Mouse (Mus musculus): Measurements from ENCODE around the gene Dlx2.

Gene Dlx2

DNA sequence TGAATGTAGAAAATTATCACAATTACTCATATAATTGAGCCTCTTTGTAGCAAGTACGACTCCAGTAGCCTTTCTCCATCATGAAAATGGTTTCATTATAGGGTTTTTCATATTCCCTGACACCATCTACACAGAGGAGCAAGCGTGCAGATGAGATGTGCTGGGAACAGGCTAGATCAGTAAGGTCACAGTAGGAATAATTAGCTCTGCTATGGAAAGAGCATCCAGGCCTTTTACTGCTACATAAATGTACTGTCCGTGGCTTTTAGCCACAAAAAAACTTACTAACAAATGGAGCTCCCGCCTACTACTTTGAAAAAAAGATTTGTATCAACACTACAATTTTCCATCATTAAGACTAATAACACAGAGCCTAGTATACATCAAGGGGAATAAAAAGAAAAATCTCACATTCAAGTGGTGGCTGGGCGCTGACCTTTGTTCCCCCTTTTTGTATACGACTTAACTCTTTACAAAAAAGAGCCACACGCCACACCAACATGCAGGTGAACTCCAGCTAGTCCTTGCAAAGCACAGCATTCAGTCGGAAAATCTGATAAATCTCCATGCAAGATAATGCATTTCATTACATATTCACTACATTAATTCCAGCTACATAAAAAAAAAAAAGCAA lies 29.0 kb downstream of the Dlx2 start:
- no peak for ATAC-seq (ENCODE audit: insufficient number of reproducible peaks, low FRiP score, low TSS enrichment)

DNA sequence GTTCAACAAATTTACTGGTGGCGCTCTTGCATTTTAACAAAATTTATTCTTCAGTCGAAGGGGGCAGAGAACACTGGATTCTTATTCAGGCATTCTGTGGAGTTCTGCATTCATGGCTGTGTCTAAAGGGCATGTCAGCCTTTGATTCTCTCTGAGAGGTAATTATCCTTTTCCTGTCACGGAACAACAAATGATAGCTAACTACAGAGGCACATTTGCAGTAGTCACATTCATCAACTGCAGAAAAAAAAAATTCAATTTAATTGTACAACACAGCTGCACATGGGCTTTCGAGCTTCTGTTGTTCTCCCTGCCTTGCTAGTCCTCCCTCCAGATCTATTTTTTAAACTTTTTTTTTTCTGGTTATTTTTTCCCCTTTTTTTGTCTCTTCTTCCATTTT lies 29.6 kb downstream of the Dlx2 start:
- ATAC-seq (ENCODE audit: insufficient number of reproducible peaks, low FRiP score, low TSS enrichment) = no peak

DNA sequence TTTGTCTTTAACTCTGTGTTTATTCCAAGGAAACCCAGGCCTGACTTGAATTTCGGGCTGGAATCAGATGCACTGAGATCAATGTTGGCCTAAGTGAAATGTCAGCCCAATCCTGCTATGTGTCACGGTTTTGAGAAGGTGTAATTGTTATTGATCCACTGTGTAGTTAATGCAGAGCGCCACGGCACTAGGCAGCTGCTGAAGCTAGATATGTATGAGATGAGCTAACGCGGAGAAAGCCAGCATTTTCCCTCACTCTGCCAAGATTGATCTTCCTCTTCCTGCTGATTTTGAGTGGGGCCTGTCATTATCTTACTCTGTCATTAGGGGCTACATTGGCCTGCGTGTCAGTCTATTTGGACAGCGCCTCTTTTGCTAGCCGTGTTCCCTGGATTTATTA lies 34.2 kb downstream of the Dlx2 start:
- no peak for ATAC-seq (ENCODE audit: insufficient number of reproducible peaks, low FRiP score, low TSS enrichment)

- no peak for ATAC-seq (ENCODE audit: insufficient number of reproducible peaks, low FRiP score, low TSS enrichment)
These were observed 35.3 kb downstream of the Dlx2 start for GRCm38 (mm10) chr2:71511209-71511608.

- no peak for ATAC-seq (ENCODE audit: insufficient number of reproducible peaks, low FRiP score, low TSS enrichment)
These were observed 41.7 kb downstream of the Dlx2 start for GRCm38 (mm10) chr2:71504852-71505251.

GRCm38 (mm10) chr2:71499276-71500230 lies 47.0 kb downstream of the Dlx2 start:
- ATAC-seq (ENCODE audit: insufficient number of reproducible peaks, low FRiP score, low TSS enrichment) = no peak

DNA sequence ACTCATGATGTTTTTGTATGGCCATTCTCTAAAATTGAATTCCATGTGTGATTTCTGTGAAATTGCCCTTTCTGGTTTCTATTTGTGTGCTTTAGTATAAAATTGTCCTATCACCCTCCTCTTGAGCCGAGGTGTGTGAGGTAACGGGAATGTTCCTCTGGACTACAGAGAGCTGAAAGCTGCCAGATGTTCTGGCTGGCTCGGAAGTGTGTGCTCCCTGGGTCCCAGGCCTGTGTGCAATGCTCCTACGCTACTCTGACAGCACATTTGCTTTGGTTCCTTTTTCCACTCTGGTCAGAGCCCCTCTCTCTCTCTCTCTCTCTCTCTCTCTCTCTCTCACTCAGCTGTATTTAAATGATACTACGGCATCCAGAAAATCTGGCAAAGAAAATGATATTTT lies 49.4 kb downstream of the Dlx2 start:
- ATAC-seq (ENCODE audit: insufficient number of reproducible peaks, low FRiP score, low TSS enrichment) = no peak

DNA sequence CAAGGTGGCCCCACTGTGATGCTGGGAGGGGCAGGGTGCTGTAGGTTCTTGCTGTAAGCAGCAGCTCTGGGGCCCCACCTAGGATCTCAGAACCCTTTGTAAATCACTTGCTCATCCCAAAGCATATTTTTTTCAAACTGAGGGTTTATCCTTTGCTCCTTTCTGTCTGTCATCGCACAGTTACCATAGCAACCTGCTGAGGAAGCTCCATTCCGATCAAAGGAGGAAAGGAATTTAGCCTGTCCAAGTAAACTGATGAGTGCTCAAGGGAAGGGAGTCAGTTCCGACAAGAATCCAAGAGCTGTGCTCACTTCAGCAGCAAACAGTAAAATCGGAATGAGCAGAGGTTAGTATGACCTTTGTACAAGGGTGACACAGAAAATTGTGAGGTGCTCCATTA lies 51.6 kb downstream of the Dlx2 start:
- no peak for ATAC-seq (ENCODE audit: insufficient number of reproducible peaks, low FRiP score, low TSS enrichment)

GRCm38 (mm10) chr2:71494503-71494902 lies 52.1 kb downstream of the Dlx2 start:
- ATAC-seq (ENCODE audit: insufficient number of reproducible peaks, low FRiP score, low TSS enrichment) = no peak
